In genomic region chrX:114904712-114905111, GRCm38 (mm10) we compare ENCODE assay signal across 26 mouse cellular contexts. TPM values are rescaled to one million over a fixed set of nuclear protein-coding genes. Genes with fewer than 3 reads are reported as not detected.
"Had no signal": no experiment of that assay in that cellular context is flagged by ENCODE, and none has a peak within 500 bp of the region (broad histone marks: within the 10 kb centered on the region; RNA-seq: fewer than 3 reads in every experiment).

Gene Ube2dnl1, plus strand, starts transcription at chrX:114905012.

- H3K9ac ChIP-seq: liver, embryonic 15.5 days; liver, postnatal 0 days; lung, embryonic 15.5 days; midbrain, embryonic 13.5 days; midbrain, embryonic 15.5 days; neural tube, embryonic 12.5 days had no signal

- ATAC-seq: liver, postnatal 0 days; lung, postnatal 0 days; midbrain, embryonic 13.5 days; midbrain, embryonic 15.5 days had no signal

- H3K36me3 ChIP-seq: liver, embryonic 15.5 days; lung, embryonic 15.5 days; midbrain, embryonic 13.5 days; midbrain, embryonic 15.5 days; neural tube, embryonic 12.5 days had no signal

- H3K9me3 ChIP-seq: liver, embryonic 15.5 days; lung, embryonic 15.5 days; megakaryocyte, embryonic 14.5 days; midbrain, embryonic 13.5 days; midbrain, embryonic 15.5 days; neural tube, embryonic 12.5 days had no signal

- H3K27me3 ChIP-seq: liver, embryonic 15.5 days; lung, embryonic 15.5 days; megakaryocyte, embryonic 14.5 days; midbrain, embryonic 13.5 days; midbrain, embryonic 15.5 days; neural tube, embryonic 12.5 days had no signal

- DNase-seq: liver, postnatal 0 days; lung, adult 2 months; lung, postnatal 14 days; lung, postnatal 36 days; right cerebral cortex, postnatal 14 days; thymus, adult 18-20 months; thymus, postnatal 14 days; thymus, postnatal 36 days had no signal

- H3K4me1 ChIP-seq: liver, embryonic 15.5 days; lung, embryonic 15.5 days; megakaryocyte, embryonic 14.5 days; midbrain, embryonic 13.5 days; midbrain, embryonic 15.5 days; neural tube, embryonic 12.5 days had no signal

- H3K4me3 ChIP-seq: liver, embryonic 15.5 days; lung, embryonic 15.5 days; megakaryocyte, embryonic 14.5 days; midbrain, embryonic 13.5 days; midbrain, embryonic 15.5 days; neural tube, embryonic 12.5 days had no signal

- H3K27ac ChIP-seq: liver, embryonic 15.5 days; lung, embryonic 15.5 days; macrophage; midbrain, embryonic 13.5 days; midbrain, embryonic 15.5 days; neural tube, embryonic 12.5 days had no signal

- H3K4me2 ChIP-seq: liver, embryonic 15.5 days; lung, embryonic 15.5 days; midbrain, embryonic 11.5 days; midbrain, embryonic 13.5 days; midbrain, embryonic 15.5 days; neural tube, embryonic 12.5 days had no signal

RNA-seq across cellular contexts. Expression of gene Ube2dnl1, which starts in this region (rescaled TPM):
- total RNA-seq: megakaryocyte progenitor cell, adult 5-6 weeks; midbrain, postnatal 0 days; monocyte, adult 5-6 weeks; neutrophil, adult 5-6 weeks had no signal
- polyA plus RNA-seq: liver, embryonic 15.5 days; liver, postnatal 0 days; lung, adult 2 months; lung, embryonic 15.5 days; lung, postnatal 0 days; macrophage; midbrain, embryonic 11.5 days; midbrain, embryonic 13.5 days; midbrain, embryonic 15.5 days; midbrain, postnatal 0 days; neural tube, embryonic 12.5 days; neural tube, embryonic 14.5 days; spleen, adult 2 months; stomach, embryonic 14.5 days; stomach, embryonic 16.5 days; thymus, postnatal 0 days had no signal
